Mouse (Mus musculus) hindbrain, embryonic 15.5 days (tissue): ENCODE results near the gene Gm1673. TPM values are rescaled to one million over a fixed set of nuclear protein-coding genes. Genes with fewer than 3 reads are reported as not detected.
"Not testable (repeated sequence)": the region's sequence is repeated elsewhere in the genome, so short reads cannot be mapped to it uniquely, and the experiment has no call there.

Experiments used
- ATAC-seq: fragments of 200-750 bp; cut with Nextera tagmentation; 2 replicates; pipeline ENCODE4 v1.8.0; 2017; ENCODE audit warnings: low read depth, moderate number of reproducible peaks, moderate TSS enrichment; ENCODE audit not compliant: low FRiP score
- H3K27ac ChIP-seq: fragments of 300-500 bp; sonication (generic); replicated peaks from 2 replicates; pipeline ENCODE4 v1.5.1; 2015; ENCODE audit warnings: mild to moderate bottlenecking, inconsistent platforms
- H3K27me3 ChIP-seq: fragments of 300-500 bp; sonication (generic); 2 replicates; pipeline ENCODE4 v1.6.1; 2015; ENCODE audit warnings: control low read depth, inconsistent platforms
- H3K36me3 ChIP-seq: fragments of 300-500 bp; sonication (generic); 2 replicates; pipeline ENCODE4 v1.6.1; 2015; ENCODE audit warnings: control low read depth, inconsistent platforms
- H3K4me1 ChIP-seq: fragments of 300-500 bp; sonication (generic); replicated peaks from 2 replicates; pipeline ENCODE4 v1.6.1; 2015; ENCODE audit warnings: control low read depth, inconsistent platforms
- H3K4me2 ChIP-seq: fragments of 300-500 bp; sonication (generic); 2 replicates; pipeline ENCODE4 v1.6.1; 2015; ENCODE audit warnings: moderate library complexity, mild to moderate bottlenecking, inconsistent platforms
- H3K4me3 ChIP-seq: fragments of 300-500 bp; sonication (generic); 2 replicates; pipeline ENCODE4 v1.5.1; 2015; ENCODE audit warnings: mild to moderate bottlenecking, inconsistent platforms
- H3K9ac ChIP-seq: fragments of 300-500 bp; sonication (generic); 2 replicates; pipeline ENCODE4 v1.6.1; 2015; ENCODE audit warnings: inconsistent platforms
- H3K9me3 ChIP-seq: fragments of 300-500 bp; sonication (generic); 2 replicates; pipeline ENCODE4 v1.6.1; 2016; ENCODE audit warnings: control low read depth, inconsistent platforms
- WGBS: fragments of 180-500 bp; shearing (Covaris S2); methylation state at CpG from one replicate; pipeline ENCODE4 v1.1.7; 2015; 5-methylcytosine and 5-hydroxymethylcytosine counted together
- polyA plus RNA-seq: library from polyadenylated mRNA; unstranded; fragments of >200 nt; fragmentation: Nextera tagmentation; extraction: Ambion mirVana; gene quantifications from 2 replicates; pipeline ENCODE4 v1.2.1, GENCODE M21; 2015

The Gm1673 gene
- polyA plus RNA-seq: 598 and 652 TPM in 2 replicates

- Histone ChIP-seq H3K9ac (peak within 1 kb of the TSS; percentile 69), H3K27me3 (no peaks in the 10 kb centered on the region), H3K27ac (peak within 1 kb of the TSS; percentile 97), H3K4me3 (peak within 1 kb of the TSS; percentile 59), H3K4me2 (peak within 1 kb of the TSS; percentile 86), H3K36me3 (peaks cover 16% of the 10 kb centered on the region; the same call in 1 of the 2 replicates), H3K9me3 (no peaks in the 10 kb centered on the region), H3K4me1 (peaks cover 36% of the 10 kb centered on the region)
- WGBS: under 1% methylated on average over 86 of the region's 88 CpGs
- ATAC-seq: peak; percentile 91
These were observed at the start of gene Gm1673 for GRCm38 (mm10) chr5:33983309-33984121. Gene Gm1673 (plus strand): TSS chr5:33983433.

GRCm38 (mm10) chr5:33934081-33934480 is 49.2 kb upstream of the Gm1673 start:
- H3K9ac ChIP-seq: no peak overlapping the region
- 93% methylated on average over 2 of the region's 2 CpGs for WGBS
- ATAC-seq: no peak

GRCm38 (mm10) chr5:33934877-33935276 is 48.4 kb upstream of the Gm1673 start:
- H3K9me3 ChIP-seq: no peaks in the 10 kb centered on the region
- peak overlapping the region; percentile 95 for H3K4me3 ChIP-seq
- 76% methylated on average over 7 of the region's 7 CpGs for WGBS
- no peak overlapping the region for H3K27ac ChIP-seq
- H3K36me3 ChIP-seq: 0 out of 2 replicates have a peak, but pooled peaks cover 8% of the 10 kb centered on the region
- H3K9ac ChIP-seq: no peak overlapping the region
- peaks cover 28% of the 10 kb centered on the region for H3K4me1 ChIP-seq
- no peak for ATAC-seq
- peak overlapping the region; percentile 63 for H3K4me2 ChIP-seq
- H3K27me3 ChIP-seq: no peaks in the 10 kb centered on the region

More at GRCm38 (mm10) chr5:33934081-33934480, 49.2 kb upstream of the Gm1673 start:
- Histone ChIP-seq H3K36me3 (peaks cover 15% of the 10 kb centered on the region; the same call in 1 of the 2 replicates), H3K27me3 (no peaks in the 10 kb centered on the region), H3K4me2 (peak overlapping the region; percentile 63), H3K27ac (no peak overlapping the region), H3K9me3 (no peaks in the 10 kb centered on the region), H3K4me3 (no peak overlapping the region), H3K4me1 (peaks cover 28% of the 10 kb centered on the region)

GRCm38 (mm10) chr5:33935700-33936111 is 47.5 kb upstream of the Gm1673 start:
- H3K27me3 ChIP-seq: no peaks in the 10 kb centered on the region
- H3K4me3 ChIP-seq: peak overlapping the region; percentile 95
- H3K27ac ChIP-seq: peak overlapping the region; percentile 96
- 0 out of 2 replicates have a peak, but pooled peaks cover 3% of the 10 kb centered on the region for H3K36me3 ChIP-seq
- H3K9me3 ChIP-seq: no peaks in the 10 kb centered on the region
- peak overlapping the region; percentile 63 for H3K4me2 ChIP-seq
- H3K4me1 ChIP-seq: peaks cover 28% of the 10 kb centered on the region
- WGBS: under 1% methylated on average over 39 of the region's 39 CpGs
- ATAC-seq: peak; percentile 71
- H3K9ac ChIP-seq: peak overlapping the region; percentile 86

- no peaks in the 10 kb centered on the region for H3K27me3 ChIP-seq
- H3K4me3 ChIP-seq: peak within 1 kb of the TSS; percentile 95
- H3K36me3 ChIP-seq: 0 out of 2 replicates have a peak, but pooled peaks cover 3% of the 10 kb centered on the region
- peak within 1 kb of the TSS; percentile 96 for H3K27ac ChIP-seq
- H3K4me2 ChIP-seq: peak within 1 kb of the TSS; percentile 63
- peak within 1 kb of the TSS; percentile 86 for H3K9ac ChIP-seq
- peaks cover 28% of the 10 kb centered on the region for H3K4me1 ChIP-seq
- under 1% methylated on average over 61 of the region's 61 CpGs for WGBS
- H3K9me3 ChIP-seq: no peaks in the 10 kb centered on the region
- ATAC-seq: peak; percentile 99
These were observed 47.0 kb upstream of the Gm1673 start, which contains the start of gene Nelfa for GRCm38 (mm10) chr5:33936120-33936707. Gene Nelfa (minus strand): TSS chr5:33936413.

GRCm38 (mm10) chr5:33937230-33937629 is 46.0 kb upstream of the Gm1673 start:
- H3K4me1 ChIP-seq: peaks cover 28% of the 10 kb centered on the region
- 0 out of 2 replicates have a peak, but pooled peaks cover 3% of the 10 kb centered on the region for H3K36me3 ChIP-seq
- H3K4me2 ChIP-seq: peak overlapping the region; percentile 62
- H3K27ac ChIP-seq: no peak overlapping the region
- 0 out of 2 replicates have a peak overlapping the region, but pooled peaks have one; percentile 55 for H3K9ac ChIP-seq
- ATAC-seq: no peak
- H3K9me3 ChIP-seq: no peaks in the 10 kb centered on the region
- H3K4me3 ChIP-seq: no peak overlapping the region
- H3K27me3 ChIP-seq: no peaks in the 10 kb centered on the region
- 96% methylated on average over 2 of the region's 2 CpGs for WGBS

- Histone ChIP-seq H3K36me3 (0 out of 2 replicates have a peak, but pooled peaks cover 3% of the 10 kb centered on the region), H3K4me3 (no peak overlapping the region), H3K4me1 (peaks cover 27% of the 10 kb centered on the region), H3K9me3 (no peaks in the 10 kb centered on the region), H3K27me3 (no peaks in the 10 kb centered on the region), H3K9ac (no peak overlapping the region), H3K27ac (no peak overlapping the region), H3K4me2 (no peak overlapping the region)
- ATAC-seq: no peak
- WGBS: 93% methylated on average over 3 of the region's 3 CpGs
These were observed 44.8 kb upstream of the Gm1673 start for GRCm38 (mm10) chr5:33938448-33938847.

- ATAC-seq: not testable (repeated sequence)
These were observed 36.2 kb upstream of the Gm1673 start for GRCm38 (mm10) chr5:33947035-33947434.

GRCm38 (mm10) chr5:33948314-33948713 is 34.9 kb upstream of the Gm1673 start:
- Histone ChIP-seq H3K27ac (no peak overlapping the region), H3K4me2 (no peak overlapping the region), H3K27me3 (no peaks in the 10 kb centered on the region), H3K9ac (no peak overlapping the region), H3K9me3 (0 out of 2 replicates have a peak, but pooled peaks cover 6% of the 10 kb centered on the region), H3K36me3 (peaks cover 10% of the 10 kb centered on the region; the same call in 1 of the 2 replicates), H3K4me3 (no peak overlapping the region), H3K4me1 (no peaks in the 10 kb centered on the region)
- WGBS: 63% methylated on average over 4 of the region's 4 CpGs
- no peak for ATAC-seq

More at GRCm38 (mm10) chr5:33947035-33947434, 36.2 kb upstream of the Gm1673 start:
- H3K4me2 ChIP-seq, H3K27me3 ChIP-seq, H3K9ac ChIP-seq, H3K4me1 ChIP-seq, H3K36me3 ChIP-seq, H3K4me3 ChIP-seq, H3K27ac ChIP-seq, H3K9me3 ChIP-seq: not testable (repeated sequence)
- 87% methylated on average over 16 of the region's 16 CpGs for WGBS

GRCm38 (mm10) chr5:33953471-33954185 is 29.6 kb upstream of the Gm1673 start:
- peak overlapping the region; percentile 40 for H3K4me2 ChIP-seq

GRCm38 (mm10) chr5:33954354-33954753 is 28.9 kb upstream of the Gm1673 start:
- H3K4me1 ChIP-seq: no peaks in the 10 kb centered on the region
- 26% methylated on average over 10 of the region's 10 CpGs for WGBS
- H3K36me3 ChIP-seq: no peaks in the 10 kb centered on the region
- H3K4me2 ChIP-seq: peak overlapping the region; percentile 40
- no peak overlapping the region for H3K27ac ChIP-seq
- H3K27me3 ChIP-seq: no peaks in the 10 kb centered on the region
- H3K9ac ChIP-seq: no peak overlapping the region
- H3K9me3 ChIP-seq: no peaks in the 10 kb centered on the region
- ATAC-seq: peak; percentile 83
- peak overlapping the region; percentile 28 for H3K4me3 ChIP-seq

More at GRCm38 (mm10) chr5:33953471-33954185, 29.6 kb upstream of the Gm1673 start:
- 85% methylated on average over 17 of the region's 17 CpGs for WGBS
- no peak for ATAC-seq
- peak overlapping the region; percentile 28 for H3K4me3 ChIP-seq
- no peak overlapping the region for H3K9ac ChIP-seq
- H3K36me3 ChIP-seq: no peaks in the 10 kb centered on the region
- no peaks in the 10 kb centered on the region for H3K9me3 ChIP-seq
- no peak overlapping the region for H3K27ac ChIP-seq
- no peaks in the 10 kb centered on the region for H3K27me3 ChIP-seq
- H3K4me1 ChIP-seq: no peaks in the 10 kb centered on the region
